Mouse (Mus musculus): Measurements from ENCODE around the gene Srp54a. TPM values are rescaled to one million over a fixed set of nuclear protein-coding genes. Genes with fewer than 3 reads are reported as not detected.
"Not testable (repeated sequence)": the region's sequence is repeated elsewhere in the genome, so short reads cannot be mapped to it uniquely, and the experiment has no call there.

Srp54a gene
- polyA plus RNA-seq, 1 experiment from 2014 or later = 178 TPM

DNA sequence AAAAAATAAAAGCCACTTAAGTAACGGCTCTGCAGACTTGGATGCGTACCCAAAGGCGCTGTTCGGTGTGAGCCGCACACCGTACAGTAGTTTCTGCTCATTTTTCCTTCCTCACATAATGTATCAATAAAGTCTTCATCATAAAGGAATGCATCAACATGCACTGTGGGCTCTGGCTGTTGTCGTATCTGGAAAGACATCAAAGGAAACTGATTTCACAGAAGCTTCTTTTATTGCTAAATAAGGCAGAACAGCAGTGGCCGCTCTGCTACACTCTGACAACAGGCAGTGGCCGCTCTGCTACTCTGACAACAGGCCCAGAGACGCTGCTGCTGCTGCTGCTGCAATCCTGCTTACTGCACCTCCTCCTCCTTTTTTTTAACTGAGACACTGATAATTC lies 19.1 kb upstream of the Srp54a start:
- no peaks in the 10 kb centered on the region for H3K27me3 ChIP-seq
- H3K9me3 ChIP-seq = no peaks in the 10 kb centered on the region
- 0 out of 2 replicates have a peak, but pooled peaks cover 3% of the 10 kb centered on the region for H3K36me3 ChIP-seq
- no peak overlapping the region for H3K9ac ChIP-seq
- 47% methylated on average over 10 of the region's 10 CpGs for WGBS
- peak; percentile 84 for ATAC-seq (ENCODE audit: borderline replicate concordance, extremely low read depth, low FRiP score, low TSS enrichment)
- peaks cover 31% of the 10 kb centered on the region for H3K4me1 ChIP-seq
- H3K4me3 ChIP-seq = no peak overlapping the region
- no peak overlapping the region for H3K4me2 ChIP-seq
- H3K27ac ChIP-seq = peak overlapping the region; percentile 64

- Histone ChIP-seq H3K27ac (no peak overlapping the region), H3K9me3 (no peaks in the 10 kb centered on the region), H3K9ac (no peak overlapping the region), H3K36me3 (0 out of 2 replicates have a peak, but pooled peaks cover 3% of the 10 kb centered on the region), H3K4me2 (no peak overlapping the region), H3K27me3 (no peaks in the 10 kb centered on the region), H3K4me1 (peaks cover 31% of the 10 kb centered on the region), H3K4me3 (no peak overlapping the region)
- 96% methylated on average over 1 of the region's 1 CpGs for WGBS
- ATAC-seq (ENCODE audit: borderline replicate concordance, extremely low read depth, low FRiP score, low TSS enrichment) = no peak
Measured at GRCm38 (mm10) chr12:55062141-55062540, 17.9 kb upstream of the Srp54a start.

DNA sequence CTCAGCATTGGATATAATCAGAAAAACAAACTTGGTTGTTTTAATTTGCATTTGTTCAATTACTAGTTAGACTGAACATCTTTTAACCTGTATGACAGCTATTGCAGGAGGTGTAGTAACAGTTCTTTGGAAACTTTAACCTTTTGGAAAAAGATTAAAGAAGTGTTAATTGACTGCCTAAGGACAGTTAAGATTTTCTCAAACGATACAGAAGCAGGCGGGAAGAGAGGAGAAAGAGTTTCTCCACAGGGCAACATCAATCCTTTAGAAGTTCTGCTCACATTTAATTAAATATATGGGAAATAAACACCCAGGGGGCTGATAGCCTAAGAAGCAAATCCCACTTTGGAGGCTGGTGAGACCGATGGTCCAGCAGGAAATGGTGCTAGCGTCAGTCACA lies 7.6 kb upstream of the Srp54a start:
- Histone ChIP-seq H3K4me1 (no peaks in the 10 kb centered on the region), H3K4me2 (no peak overlapping the region), H3K4me3 (no peak overlapping the region), H3K27ac (no peak overlapping the region), H3K9me3 (no peaks in the 10 kb centered on the region), H3K9ac (no peak overlapping the region), H3K36me3 (no peaks in the 10 kb centered on the region), H3K27me3 (no peaks in the 10 kb centered on the region)
- no peak for ATAC-seq (ENCODE audit: borderline replicate concordance, extremely low read depth, low FRiP score, low TSS enrichment)
- 44% methylated on average over 4 of the region's 4 CpGs for WGBS

GRCm38 (mm10) chr12:55073686-55074085 lies 6.4 kb upstream of the Srp54a start:
- Histone ChIP-seq H3K4me1 (no peaks in the 10 kb centered on the region), H3K4me3 (no peak overlapping the region), H3K36me3 (no peaks in the 10 kb centered on the region), H3K9ac (no peak overlapping the region), H3K9me3 (no peaks in the 10 kb centered on the region), H3K27ac (no peak overlapping the region), H3K27me3 (no peaks in the 10 kb centered on the region), H3K4me2 (no peak overlapping the region)
- 84% methylated on average over 7 of the region's 7 CpGs for WGBS
- no peak for ATAC-seq (ENCODE audit: borderline replicate concordance, extremely low read depth, low FRiP score, low TSS enrichment)

- Histone ChIP-seq H3K36me3 (no peaks in the 10 kb centered on the region), H3K9ac (no peak overlapping the region), H3K9me3 (no peaks in the 10 kb centered on the region), H3K27me3 (no peaks in the 10 kb centered on the region), H3K4me2 (no peak overlapping the region), H3K4me3 (no peak overlapping the region), H3K27ac (no peak overlapping the region), H3K4me1 (peaks cover 5% of the 10 kb centered on the region; the same call in 1 of the 2 replicates)
- WGBS = 96% methylated on average over 2 of the region's 2 CpGs
- ATAC-seq (ENCODE audit: borderline replicate concordance, extremely low read depth, low FRiP score, low TSS enrichment) = no peak
Measured at GRCm38 (mm10) chr12:55075296-55075695, 4.8 kb upstream of the Srp54a start.

DNA sequence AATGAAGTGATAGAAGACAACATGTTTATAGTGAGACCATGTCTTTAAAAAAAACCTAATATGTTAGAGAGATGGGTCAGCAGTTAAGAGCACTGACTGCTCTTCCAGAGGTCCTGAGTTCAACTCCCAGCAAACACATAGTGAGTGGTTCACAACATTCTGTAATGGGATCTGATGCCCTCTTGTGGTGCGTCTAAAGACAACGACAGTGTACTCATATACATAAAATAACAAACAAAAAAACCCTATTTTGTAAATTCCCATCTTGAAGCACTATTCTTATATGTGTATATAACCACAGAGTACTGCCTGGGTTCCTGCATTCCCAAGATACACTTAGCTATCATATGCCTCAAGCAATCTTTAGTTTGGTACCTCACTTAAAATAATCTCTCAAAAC lies 1.4 kb upstream of the Srp54a start:
- 31% methylated on average over 2 of the region's 2 CpGs for WGBS
- H3K9me3 ChIP-seq; H3K4me1 ChIP-seq; H3K27me3 ChIP-seq; H3K9ac ChIP-seq; H3K36me3 ChIP-seq; H3K4me3 ChIP-seq; ATAC-seq (ENCODE audit: borderline replicate concordance, extremely low read depth, low FRiP score, low TSS enrichment); H3K27ac ChIP-seq: not testable (repeated sequence)
- H3K4me2 ChIP-seq = peak overlapping the region; percentile 13; the same call in 1 of the 2 replicates

DNA sequence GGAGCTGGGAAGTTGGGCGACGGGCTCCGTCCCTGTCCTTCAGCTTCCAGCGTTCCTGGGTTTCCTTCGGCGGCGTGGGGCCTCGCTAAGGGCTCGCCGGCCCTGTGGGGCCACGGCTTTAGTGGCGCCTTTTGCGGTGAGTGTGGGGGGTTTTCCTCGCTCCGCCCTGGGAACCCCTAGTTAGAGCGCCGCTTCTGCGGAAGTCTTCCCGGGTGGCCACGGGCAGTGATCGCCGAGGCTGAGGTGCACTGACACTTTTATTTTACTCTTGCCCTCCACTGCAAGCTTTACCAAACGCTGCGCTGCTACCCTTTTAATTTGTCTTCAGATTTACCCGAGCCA lies 510 bp downstream of the Srp54a start:
- ATAC-seq (ENCODE audit: borderline replicate concordance, extremely low read depth, low FRiP score, low TSS enrichment) = peak; percentile 60
- peak overlapping the region; percentile 47 for H3K4me2 ChIP-seq
- not testable (repeated sequence) for H3K4me1 ChIP-seq, H3K36me3 ChIP-seq, H3K27me3 ChIP-seq, H3K9me3 ChIP-seq
- 1% methylated on average over 25 of the region's 25 CpGs for whole genome bisulfite sequencing
- peak overlapping the region; percentile 83 for H3K9ac ChIP-seq
- H3K4me3 ChIP-seq = peak overlapping the region; percentile 82
- H3K27ac ChIP-seq = peak overlapping the region; percentile 93

- not testable (repeated sequence) for H3K4me2 ChIP-seq; H3K27me3 ChIP-seq; H3K4me1 ChIP-seq; H3K36me3 ChIP-seq; H3K9me3 ChIP-seq; ATAC-seq (ENCODE audit: borderline replicate concordance, extremely low read depth, low FRiP score, low TSS enrichment); H3K27ac ChIP-seq; H3K4me3 ChIP-seq; H3K9ac ChIP-seq
- WGBS = 95% methylated on average over 1 of the region's 7 CpGs
Measured at GRCm38 (mm10) chr12:55092127-55092526, 12.1 kb downstream of the Srp54a start.

DNA sequence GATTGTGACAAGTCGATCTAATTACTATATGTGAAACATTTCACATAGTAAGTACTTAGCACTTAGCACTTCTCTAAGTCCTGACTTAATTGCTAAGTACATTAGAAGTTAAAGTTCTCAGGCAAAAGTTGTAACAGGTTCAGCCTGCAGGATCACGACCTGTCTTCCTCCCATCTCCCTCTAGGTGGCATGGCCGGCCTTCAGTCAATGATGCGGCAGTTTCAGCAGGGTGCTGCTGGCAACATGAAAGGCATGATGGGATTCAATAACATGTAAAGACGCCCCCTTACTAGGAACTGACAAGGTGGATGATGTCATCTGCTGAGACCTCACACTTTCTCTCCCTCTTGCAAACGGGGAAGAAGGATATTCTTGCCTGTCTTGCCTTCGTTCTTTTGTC lies 32.6 kb downstream of the Srp54a start:
- ATAC-seq (ENCODE audit: borderline replicate concordance, extremely low read depth, low FRiP score, low TSS enrichment); H3K4me1 ChIP-seq; H3K27me3 ChIP-seq; H3K27ac ChIP-seq; H3K9me3 ChIP-seq; H3K9ac ChIP-seq; H3K4me2 ChIP-seq; H3K4me3 ChIP-seq; H3K36me3 ChIP-seq: not testable (repeated sequence)
- WGBS = no CpG with 5 or more reads among the region's 7 CpGs

DNA sequence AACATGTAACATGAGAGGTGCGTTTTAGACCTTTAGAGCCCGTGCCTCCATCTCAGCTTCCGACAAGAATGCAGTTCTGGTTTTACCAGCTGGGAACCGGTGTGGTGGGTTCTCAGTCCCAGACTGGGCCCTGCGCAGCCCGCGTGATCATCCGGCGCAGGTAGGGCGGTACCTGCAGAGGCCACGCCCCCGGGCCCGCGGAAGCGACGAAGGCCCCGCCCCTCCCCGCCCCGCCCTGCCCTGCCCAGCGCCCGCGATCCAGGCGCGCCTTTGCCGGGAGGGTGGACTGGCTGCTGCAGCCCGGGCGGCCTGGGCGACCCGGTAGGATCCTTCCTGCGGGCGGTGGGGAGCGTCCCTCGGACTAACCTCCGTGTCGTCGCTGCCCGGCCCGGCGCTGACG lies 44.2 kb downstream of the Srp54a start, which contains the start of gene Fam177a:
Gene Fam177a (plus strand): TSS at position 228 of the 400 bp plus-strand sequence.
- not testable (repeated sequence) for H3K4me2 ChIP-seq, H3K9ac ChIP-seq, H3K36me3 ChIP-seq, H3K27ac ChIP-seq, H3K4me1 ChIP-seq, H3K4me3 ChIP-seq, H3K9me3 ChIP-seq, H3K27me3 ChIP-seq
- WGBS = no CpG with 5 or more reads among the region's 40 CpGs
- peak; percentile 99 for ATAC-seq (ENCODE audit: borderline replicate concordance, extremely low read depth, low FRiP score, low TSS enrichment)

DNA sequence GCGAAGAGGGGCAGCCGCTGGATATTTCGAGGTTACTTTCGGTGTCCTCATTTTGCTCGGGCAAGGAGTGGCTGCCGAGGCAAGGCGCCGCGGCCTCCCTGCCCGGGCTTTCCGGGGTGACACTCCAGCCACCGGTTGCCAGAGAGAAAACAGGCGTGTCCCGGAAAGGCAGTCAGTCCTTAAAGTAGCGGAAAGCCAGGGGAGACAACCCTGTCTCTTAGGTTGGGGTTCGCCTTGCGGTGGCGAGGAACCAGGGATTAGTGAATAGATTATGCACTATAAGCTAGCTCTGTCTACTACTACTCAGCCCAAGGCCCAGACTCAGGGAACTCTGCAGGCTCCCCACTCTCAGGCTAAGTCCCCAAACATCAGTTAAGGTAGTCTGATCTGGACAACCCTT lies 44.7 kb downstream of the Srp54a start:
- not testable (repeated sequence) for H3K27me3 ChIP-seq, H3K9me3 ChIP-seq, H3K4me3 ChIP-seq, H3K4me2 ChIP-seq, H3K4me1 ChIP-seq, H3K36me3 ChIP-seq, H3K27ac ChIP-seq, H3K9ac ChIP-seq
- ATAC-seq (ENCODE audit: borderline replicate concordance, extremely low read depth, low FRiP score, low TSS enrichment) = peak; percentile 60
- WGBS = no CpG with 5 or more reads among the region's 18 CpGs

DNA sequence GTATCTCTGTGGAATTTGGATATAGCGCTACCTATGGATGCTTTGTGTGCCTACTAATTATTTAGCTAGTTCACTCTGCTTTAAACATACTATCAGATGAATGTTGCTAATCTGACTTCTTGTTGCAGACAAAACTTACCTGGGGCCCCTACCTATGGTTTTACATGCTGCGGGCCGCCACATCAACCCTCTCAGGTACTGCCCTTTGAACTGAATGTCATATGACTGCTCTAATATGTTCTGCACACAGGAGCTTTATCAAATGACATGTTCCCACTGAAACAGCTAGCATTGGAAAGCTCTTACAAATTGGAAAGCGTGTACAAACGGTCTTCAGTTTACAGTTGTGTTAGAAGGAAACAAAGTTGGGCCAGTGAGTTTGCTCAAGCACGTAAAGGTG lies 55.5 kb downstream of the Srp54a start:
- not testable (repeated sequence) for ATAC-seq (ENCODE audit: borderline replicate concordance, extremely low read depth, low FRiP score, low TSS enrichment)
- WGBS = no CpG with 5 or more reads among the region's 6 CpGs

DNA sequence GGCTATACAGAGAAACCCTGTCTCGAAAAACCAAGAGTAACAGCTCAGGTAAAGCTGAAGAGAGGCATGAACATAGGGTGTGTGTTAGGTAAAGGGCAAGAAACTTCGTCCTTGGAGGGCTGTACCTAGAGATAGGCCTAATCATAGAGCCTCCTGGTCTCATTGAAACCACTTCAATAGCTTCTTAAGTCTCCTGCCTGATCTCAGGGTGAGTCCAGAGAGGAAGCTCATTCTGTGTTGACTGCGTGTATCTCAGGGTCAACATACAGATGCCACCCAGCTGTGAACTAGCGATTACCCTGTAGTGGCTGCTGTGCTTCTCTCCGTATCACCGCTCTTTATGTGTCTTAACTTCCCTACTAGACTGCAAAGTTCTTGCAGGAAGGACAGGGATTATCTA lies 57.8 kb downstream of the Srp54a start:
- not testable (repeated sequence) for H3K27ac ChIP-seq; H3K27me3 ChIP-seq; H3K36me3 ChIP-seq; H3K4me3 ChIP-seq; H3K4me2 ChIP-seq; H3K9ac ChIP-seq; ATAC-seq (ENCODE audit: borderline replicate concordance, extremely low read depth, low FRiP score, low TSS enrichment); H3K4me1 ChIP-seq; H3K9me3 ChIP-seq
- no CpG with 5 or more reads among the region's 6 CpGs for WGBS

More for the DNA sequence above, 55.5 kb downstream of the Srp54a start:
- not testable (repeated sequence) for H3K27me3 ChIP-seq, H3K36me3 ChIP-seq, H3K4me2 ChIP-seq, H3K9ac ChIP-seq, H3K9me3 ChIP-seq, H3K4me1 ChIP-seq, H3K27ac ChIP-seq, H3K4me3 ChIP-seq

Measured in lung, embryonic 15.5 days (tissue).